Comparison of ENCODE assay signal across 11 mouse cellular contexts in genomic region chr2:155707251-155707650, GRCm38 (mm10). TPM values are rescaled to one million over a fixed set of nuclear protein-coding genes. Genes with fewer than 3 reads are reported as not detected.
DNase-seq lines count a peak whose midpoint lies in the region; ATAC-seq lines count a peak whose summit lies in the region.
"Had no signal": no experiment of that assay in that cellular context is flagged by ENCODE, and none has a peak within 500 bp of the region (broad histone marks: within the 10 kb centered on the region; RNA-seq: fewer than 3 reads in every experiment).

No protein-coding gene starts in this region.

- intact Hi-C loops in left cerebral cortex, postnatal 10 days (cut with DNase I) = no loop called here

- H3K36me3 ChIP-seq in lung, embryonic 16.5 days (ENCODE audit: control insufficient read depth, insufficient read depth, low read length) = peaks cover 22% of the 10 kb centered on the region
- peaks cover 26% of the 10 kb centered on the region for H3K36me3 ChIP-seq in forebrain, embryonic 16.5 days (ENCODE audit: control insufficient read depth, insufficient read depth)

- no peak for DNase-seq in lung, postnatal 25 days (ENCODE audit: low spot score)
- peak; percentile 79 for DNase-seq in adrenal gland, postnatal 14 days
- peak; percentile 61 for DNase-seq in gastrocnemius, postnatal 10 days
- DNase-seq in left cerebral cortex, postnatal 10 days (ENCODE audit: extremely low spot score in 1 of 2, low spot score in 2 of 2) = peak; percentile 58 to 62
- DNase-seq in embryo, embryonic 10.5 days (ENCODE audit: low spot score) = no peak
- DNase-seq: cerebellum, adult 11-12 months had no signal

- no peak overlapping the region for H3K4me3 ChIP-seq in lung, embryonic 16.5 days (ENCODE audit: low read length)
- H3K4me3 ChIP-seq in forebrain, embryonic 16.5 days (replicated peaks; ENCODE audit: low read length) = no peak overlapping the region

- H3K4me2 ChIP-seq in lung, embryonic 16.5 days (ENCODE audit: low read depth, low read length) = no peak overlapping the region
- no peak overlapping the region for H3K4me2 ChIP-seq in forebrain, embryonic 16.5 days (ENCODE audit: low read length)

- no peaks in the 10 kb centered on the region for H3K4me1 ChIP-seq in lung, embryonic 16.5 days (replicated peaks; ENCODE audit: control insufficient read depth, insufficient read depth, low read length)
- H3K4me1 ChIP-seq in forebrain, embryonic 16.5 days (replicated peaks; ENCODE audit: control insufficient read depth, insufficient read depth, low read length) = no peaks in the 10 kb centered on the region

- H3K27me3 ChIP-seq in lung, embryonic 16.5 days (ENCODE audit: control insufficient read depth, insufficient read depth, low read depth, low read length) = no peaks in the 10 kb centered on the region
- no peaks in the 10 kb centered on the region for H3K27me3 ChIP-seq in forebrain, embryonic 16.5 days (replicated peaks; ENCODE audit: control insufficient read depth, insufficient read depth, low read length)

- peak; percentile 47; the same call in 1 of the 2 replicates for ATAC-seq in lung, embryonic 16.5 days (ENCODE audit: low read depth)
- ATAC-seq in forebrain, embryonic 16.5 days = no peak
- ATAC-seq in megakaryocyte progenitor cell, adult 5-6 weeks (replicated peaks; ENCODE audit: poor library complexity) = no peak

- no peaks in the 10 kb centered on the region for H3K9me3 ChIP-seq in lung, embryonic 16.5 days (ENCODE audit: control insufficient read depth, low read length)
- H3K9me3 ChIP-seq in forebrain, embryonic 16.5 days (ENCODE audit: control insufficient read depth, low read length) = no peaks in the 10 kb centered on the region

- no peak overlapping the region for H3K27ac ChIP-seq in lung, embryonic 16.5 days (ENCODE audit: low read length)
- no peak overlapping the region for H3K27ac ChIP-seq in forebrain, embryonic 16.5 days (ENCODE audit: low read length)
- H3K27ac ChIP-seq: kidney, postnatal 0 days had no signal

- H3K9ac ChIP-seq in lung, embryonic 16.5 days (ENCODE audit: low read length) = no peak overlapping the region
- no peak overlapping the region for H3K9ac ChIP-seq in forebrain, embryonic 16.5 days (replicated peaks; ENCODE audit: low read depth, low read length)

- 61% methylated on average over 4 of the region's 4 CpGs for WGBS in lung, embryonic 16.5 days
- WGBS in forebrain, embryonic 16.5 days = 67% methylated on average over 4 of the region's 4 CpGs

RNA-seq across cellular contexts. Expression of gene Trpc4ap, which starts 15.1 kb away (rescaled TPM):
- polyA plus RNA-seq in lung, embryonic 16.5 days (2015; fragmentation: Nextera tagmentation; extraction: Ambion mirVana) = 119 and 123 TPM in 2 replicates
- total RNA-seq in adrenal gland, postnatal 14 days (2021) = 110 and 124 TPM in 2 replicates
- 10 to 100 TPM; 83.4 to 94.8 TPM for total RNA-seq in gastrocnemius, postnatal 10 days (2021)
- total RNA-seq in left cerebral cortex, postnatal 10 days (2021) = 100 to 1,000 TPM; 135 TPM
- 179 and 180 TPM in 2 replicates for polyA plus RNA-seq in forebrain, embryonic 16.5 days (2015; fragmentation: Nextera tagmentation; extraction: Ambion mirVana)
- total RNA-seq in megakaryocyte progenitor cell, adult 5-6 weeks (2015) = 59.0 and 62.9 TPM in 2 replicates
- 73.1 and 89.6 TPM in 2 replicates for total RNA-seq in megakaryocyte progenitor cell, adult 5-6 weeks (2017)

RNA-seq across cellular contexts. Expression of gene Edem2, which starts 22.0 kb away (rescaled TPM):
- 47.0 and 49.0 TPM in 2 replicates for polyA plus RNA-seq in lung, embryonic 16.5 days (2015; fragmentation: Nextera tagmentation; extraction: Ambion mirVana)
- 35.1 and 37.9 TPM in 2 replicates for total RNA-seq in adrenal gland, postnatal 14 days (2021)
- 1 to 10 TPM; 7.2 to 9.0 TPM for total RNA-seq in gastrocnemius, postnatal 10 days (2021)
- total RNA-seq in left cerebral cortex, postnatal 10 days (2021) = 10 to 100 TPM; 19.2 to 19.8 TPM
- 46.8 and 52.3 TPM in 2 replicates for polyA plus RNA-seq in forebrain, embryonic 16.5 days (2015; fragmentation: Nextera tagmentation; extraction: Ambion mirVana)
- total RNA-seq in megakaryocyte progenitor cell, adult 5-6 weeks (2015) = 47.1 and 55.0 TPM in 2 replicates
- total RNA-seq in megakaryocyte progenitor cell, adult 5-6 weeks (2017) = 58.2 and 70.9 TPM in 2 replicates

RNA-seq across cellular contexts. Expression of gene Gm17581, which starts 28.4 kb away (rescaled TPM):
- not detected in 2 replicates for polyA plus RNA-seq in lung, embryonic 16.5 days (2015; fragmentation: Nextera tagmentation; extraction: Ambion mirVana)
- not detected in 2 replicates for total RNA-seq in adrenal gland, postnatal 14 days (2021)
- total RNA-seq in gastrocnemius, postnatal 10 days (2021) = not detected
- total RNA-seq in left cerebral cortex, postnatal 10 days (2021) = not detected
- not detected in 2 replicates for polyA plus RNA-seq in forebrain, embryonic 16.5 days (2015; fragmentation: Nextera tagmentation; extraction: Ambion mirVana)
- total RNA-seq in megakaryocyte progenitor cell, adult 5-6 weeks (2015) = not detected in 2 replicates
- total RNA-seq in megakaryocyte progenitor cell, adult 5-6 weeks (2017) = not detected in 2 replicates
- polyA plus RNA-seq: kidney, postnatal 0 days; liver, embryonic 16.5 days had no signal

RNA-seq across cellular contexts. Expression of gene Procr, which starts 43.7 kb away (rescaled TPM):
- 16.3 and 16.8 TPM in 2 replicates for polyA plus RNA-seq in lung, embryonic 16.5 days (2015; fragmentation: Nextera tagmentation; extraction: Ambion mirVana)
- total RNA-seq in adrenal gland, postnatal 14 days (2021) = 38.3 and 52.9 TPM in 2 replicates
- total RNA-seq in gastrocnemius, postnatal 10 days (2021) = 10 to 100 TPM; 11.7 to 11.9 TPM
- total RNA-seq in left cerebral cortex, postnatal 10 days (2021) = 1 to 10 TPM; 2.3 to 3.0 TPM
- 1.8 and 2.9 TPM in 2 replicates for polyA plus RNA-seq in forebrain, embryonic 16.5 days (2015; fragmentation: Nextera tagmentation; extraction: Ambion mirVana)
- total RNA-seq in megakaryocyte progenitor cell, adult 5-6 weeks (2015) = 0.89 TPM in 1 of 2 replicates, not detected in the other
- 3.1 and 6.1 TPM in 2 replicates for total RNA-seq in megakaryocyte progenitor cell, adult 5-6 weeks (2017)

Comparison
In these comparisons a context has a peak if more than half of its experiments do, and no peak if none do; other contexts are left out.
1. DNase-seq: peak in adrenal gland, postnatal 14 days (single experiment), gastrocnemius, postnatal 10 days (single experiment) and left cerebral cortex, postnatal 10 days (2 of 2); none in lung, postnatal 25 days (single experiment) and embryo, embryonic 10.5 days (single experiment).